Mouse (Mus musculus) thymus, postnatal 10 days (tissue): Measurements from ENCODE around the gene Gpx4.

Experiments
- DNase-seq, 2 experiments: peaks; one replicate each; pipeline ENCODE4 v3.0.0; 2021; ENCODE audit warnings: low spot score in 2 of 2

Gene Gpx4

GRCm38 (mm10) chr10:80103032-80103431 is 56.1 kb downstream of the Gpx4 start:
- no peak for DNase-seq

- no peak for DNase-seq
These were observed 57.2 kb downstream of the Gpx4 start for GRCm38 (mm10) chr10:80104181-80104580.

- no peak for DNase-seq
These were observed 58.5 kb downstream of the Gpx4 start, which contains the start of gene Sbno2 for GRCm38 (mm10) chr10:80105460-80105859. Gene Sbno2, minus strand, starts transcription at chr10:80105571.

- no peak for DNase-seq
These were observed 59.0 kb downstream of the Gpx4 start for GRCm38 (mm10) chr10:80105926-80106325.
